Mouse (Mus musculus) cerebellum, adult 2 months (tissue): ENCODE measurements around the gene Lce1m. TPM values are rescaled to one million over a fixed set of nuclear protein-coding genes. Genes with fewer than 3 reads are reported as not detected.

Experiments used
- DNase-seq, 2 experiments: peaks; one replicate each; pipeline ENCODE4 v3.0.0; 2021
- H3K27ac ChIP-seq: fragments of 200-500 bp; 2 replicates; pipeline ENCODE4 v1.5.1; 2012; ENCODE audit warnings: low read length, control low read depth, inconsistent platforms; ENCODE audit not compliant: insufficient read depth
- H3K27me3 ChIP-seq: fragments of 200-500 bp; 2 replicates; pipeline ENCODE4 v1.6.1; 2012; ENCODE audit warnings: inconsistent platforms, mild to moderate bottlenecking, low read length, moderate library complexity; ENCODE audit not compliant: control insufficient read depth, insufficient read depth
- H3K4me1 ChIP-seq: fragments of 200-500 bp; 2 replicates; pipeline ENCODE4 v1.6.1; 2011; ENCODE audit warnings: low read length; ENCODE audit not compliant: control insufficient read depth, insufficient read depth
- H3K4me3 ChIP-seq: fragments of 200-500 bp; replicated peaks from 2 replicates; pipeline ENCODE3; 2011; ENCODE audit warnings: mild to moderate bottlenecking, low read depth, low read length, control low read depth; ENCODE audit not compliant: insufficient read depth
- CTCF ChIP-seq: fragments of 200-500 bp; IDR thresholded peaks from 2 replicates; pipeline ENCODE4 v1.5.1; 2011; ENCODE audit warnings: low read depth, mild to moderate bottlenecking, control low read depth, low read length, moderate library complexity, borderline replicate concordance; ENCODE audit not compliant: insufficient read depth
- POLR2A ChIP-seq: fragments of 200-500 bp; IDR thresholded peaks from 2 replicates; pipeline ENCODE4 v1.6.1; 2011; ENCODE audit warnings: low read length, control low read depth, borderline replicate concordance; ENCODE audit not compliant: insufficient read depth
- WGBS: fragments of 180-500 bp; shearing (Covaris S2); methylation state at CpG from one replicate; pipeline ENCODE4 v1.1.7; 2018; 5-methylcytosine and 5-hydroxymethylcytosine counted together
- polyA plus RNA-seq: library from polyadenylated mRNA; depleted of rRNA; stranded (reverse); fragments of >200 nt; gene quantifications from 2 replicates; pipeline ENCODE4 v1.2.3, GENCODE M21; 2012; rRNA removed

The Lce1m gene
- polyA plus RNA-seq, 1 experiment, result not detected

- TF ChIP-seq POLR2A (no peak), CTCF (no peak)
Measured at GRCm38 (mm10) chr3:93015460-93016104, 3.3 kb downstream of the Lce1m start, which contains the start of gene Crct1. Crct1 (minus strand) TSS chr3:93015687.

GRCm38 (mm10) chr3:93014871-93015270 is 4.0 kb downstream of the Lce1m start:
- H3K4me1 ChIP-seq, result no peaks in the 10 kb centered on the region
- DNase-seq, result no peak
- H3K4me3 ChIP-seq, result no peak overlapping the region
- WGBS, result 14% methylated on average over 5 of the region's 5 CpGs
- H3K27ac ChIP-seq, result no peak overlapping the region
- no peaks in the 10 kb centered on the region; the same call in 1 of the 2 replicates for H3K27me3 ChIP-seq
- TF ChIP-seq POLR2A (no peak), CTCF (no peak)

More at GRCm38 (mm10) chr3:93015460-93016104, 3.3 kb downstream of the Lce1m start, which contains the start of gene Crct1:
- H3K4me1 ChIP-seq, result no peaks in the 10 kb centered on the region
- 42% methylated on average over 4 of the region's 4 CpGs for WGBS
- DNase-seq, result no peak
- H3K27ac ChIP-seq, result no peak within 1 kb of the TSS
- no peak within 1 kb of the TSS for H3K4me3 ChIP-seq
- H3K27me3 ChIP-seq, result no peaks in the 10 kb centered on the region; the same call in 1 of the 2 replicates

- Histone ChIP-seq H3K4me3 (no peak overlapping the region), H3K27ac (no peak overlapping the region), H3K4me1 (no peaks in the 10 kb centered on the region), H3K27me3 (no peaks in the 10 kb centered on the region; the same call in 1 of the 2 replicates)
- WGBS, result under 1% methylated on average over 24 of the region's 24 CpGs
- no peak for TF ChIP-seq CTCF
- TF ChIP-seq POLR2A, result no peak
- DNase-seq, result no peak
Measured at GRCm38 (mm10) chr3:93014378-93014801, 4.5 kb downstream of the Lce1m start.

DNA sequence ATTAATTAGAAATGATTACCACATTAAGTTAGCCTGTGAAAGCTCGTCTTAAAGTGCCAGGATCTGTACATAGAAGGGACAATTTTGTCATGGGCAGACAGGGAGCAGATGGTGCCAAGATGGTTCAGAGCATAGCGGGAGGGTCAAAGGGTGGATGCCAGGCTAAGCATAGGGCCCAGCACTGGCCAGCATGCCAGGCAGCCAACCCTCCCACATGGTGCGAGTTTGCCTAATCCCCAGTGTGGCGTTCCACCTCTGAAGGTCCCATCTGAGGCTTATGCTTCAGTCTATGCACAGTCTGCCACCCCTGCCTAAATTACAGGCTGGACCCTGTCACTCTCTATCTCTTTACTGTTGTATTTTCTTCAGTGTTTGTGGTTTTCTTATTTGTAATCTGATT is 16.0 kb downstream of the Lce1m start:
- Histone ChIP-seq H3K4me3 (no peak overlapping the region), H3K27ac (no peak overlapping the region), H3K4me1 (no peaks in the 10 kb centered on the region), H3K27me3 (no peaks in the 10 kb centered on the region)
- TF ChIP-seq POLR2A (no peak), CTCF (no peak)
- no peak for DNase-seq
- 9% methylated on average over 4 of the region's 4 CpGs for WGBS

DNA sequence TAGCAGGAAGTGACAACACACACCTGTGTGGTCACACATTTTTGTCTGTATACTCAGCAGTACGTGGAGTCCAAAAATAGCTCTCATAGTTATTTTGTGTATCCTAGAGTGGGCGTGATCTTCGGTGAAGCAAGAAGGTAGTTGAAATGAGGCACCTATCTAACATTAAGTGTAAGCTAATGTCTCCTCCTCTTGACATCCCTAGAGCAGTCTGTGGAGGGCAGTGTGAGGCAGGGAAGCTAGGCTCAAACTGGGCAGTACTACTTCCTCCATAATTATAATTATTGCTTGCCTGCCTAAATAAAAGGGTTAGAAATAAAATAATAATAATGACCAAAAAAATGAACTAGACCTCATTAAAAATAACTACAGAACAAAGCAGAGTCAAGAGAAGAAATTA is 18.2 kb downstream of the Lce1m start:
- H3K4me1 ChIP-seq, result no peaks in the 10 kb centered on the region
- no peak overlapping the region for H3K4me3 ChIP-seq
- H3K27ac ChIP-seq, result no peak overlapping the region
- 81% methylated on average over 3 of the region's 3 CpGs for WGBS
- no peak for DNase-seq
- H3K27me3 ChIP-seq, result no peaks in the 10 kb centered on the region
- TF ChIP-seq POLR2A (no peak), CTCF (no peak)

DNA sequence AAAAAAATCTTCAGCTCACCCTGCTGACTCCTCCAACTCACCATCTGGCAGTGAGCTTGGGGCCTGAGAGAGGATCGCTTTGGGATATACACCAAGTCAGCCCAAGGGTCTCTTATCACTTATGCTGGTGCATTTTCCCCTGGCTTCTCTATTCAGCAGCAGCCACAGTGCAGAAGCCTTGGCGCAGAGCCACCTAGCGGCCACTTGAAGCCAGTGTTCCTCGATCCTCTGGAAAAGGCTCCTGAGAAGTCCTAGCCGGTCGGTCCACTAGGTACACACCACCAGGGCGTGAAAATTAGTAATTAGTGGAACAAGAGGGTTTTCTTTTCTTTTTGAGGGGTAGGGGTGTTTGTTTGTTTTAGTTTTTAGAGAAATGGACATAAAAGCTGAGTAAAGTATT is 20.2 kb downstream of the Lce1m start:
- TF ChIP-seq CTCF, result peak; percentile 62
- TF ChIP-seq POLR2A, result no peak
- DNase-seq, result peak; percentile 39 to 46
- no peak overlapping the region for H3K4me3 ChIP-seq
- under 1% methylated on average over 7 of the region's 7 CpGs for WGBS
- H3K4me1 ChIP-seq, result no peaks in the 10 kb centered on the region
- H3K27me3 ChIP-seq, result no peaks in the 10 kb centered on the region
- H3K27ac ChIP-seq, result no peak overlapping the region

- no peaks in the 10 kb centered on the region for H3K4me1 ChIP-seq
- no peak within 1 kb of the TSS for H3K27ac ChIP-seq
- H3K4me3 ChIP-seq, result no peak within 1 kb of the TSS
- H3K27me3 ChIP-seq, result no peaks in the 10 kb centered on the region
- TF ChIP-seq CTCF (no peak), POLR2A (no peak)
- no peak for DNase-seq
Measured at GRCm38 (mm10) chr3:92991926-92992325, 26.9 kb downstream of the Lce1m start, which contains the start of gene Lce3f. Lce3f (plus strand) TSS chr3:92992226.

GRCm38 (mm10) chr3:92978484-92978883 is 40.4 kb downstream of the Lce1m start:
- TF ChIP-seq POLR2A (no peak), CTCF (no peak)
- 83% methylated on average over 2 of the region's 2 CpGs for WGBS
- no peak overlapping the region for H3K4me3 ChIP-seq

More at GRCm38 (mm10) chr3:92978484-92978883, 40.4 kb downstream of the Lce1m start:
- Histone ChIP-seq H3K4me1 (no peaks in the 10 kb centered on the region), H3K27me3 (no peaks in the 10 kb centered on the region), H3K27ac (no peak overlapping the region)
- DNase-seq, result no peak

Other genes with a start within 250 kb of the Lce1m start
- gene Lce1i, start 240.2 kb downstream of the Lce1m start, polyA plus RNA-seq, result not detected in 2 replicates
- not detected in 2 replicates for gene Lce1j, start 228.5 kb downstream of the Lce1m start, polyA plus RNA-seq
- gene Lce1k, start 211.2 kb downstream of the Lce1m start, polyA plus RNA-seq, result not detected in 2 replicates
- gene Kprp, start 191.8 kb downstream of the Lce1m start, polyA plus RNA-seq, result not detected in 2 replicates
- gene Lce1l, start 167.8 kb downstream of the Lce1m start, polyA plus RNA-seq, result not detected in 2 replicates
- not detected in 2 replicates for gene 2310050C09Rik, start 148.8 kb downstream of the Lce1m start, polyA plus RNA-seq
- gene Lce3a, start 92.8 kb downstream of the Lce1m start, polyA plus RNA-seq, result not detected in 2 replicates
- not detected in 2 replicates for gene Lce3b, start 86.1 kb downstream of the Lce1m start, polyA plus RNA-seq
- gene Lce3c, start 74.6 kb downstream of the Lce1m start, polyA plus RNA-seq, result not detected in 2 replicates
- gene Lce3d, start 61.7 kb downstream of the Lce1m start, polyA plus RNA-seq, result not detected in 2 replicates
- gene Lce3e, start 52.0 kb downstream of the Lce1m start, polyA plus RNA-seq, result not detected in 2 replicates
- not detected in 2 replicates for gene Lce3f, start 26.8 kb downstream of the Lce1m start, polyA plus RNA-seq
- gene Crct1, start 3.4 kb downstream of the Lce1m start, polyA plus RNA-seq, result not detected in 2 replicates
- gene Gm4858, start 49.8 kb upstream of the Lce1m start, polyA plus RNA-seq, result not detected in 2 replicates
- not detected in 2 replicates for gene Crnn, start 125.7 kb upstream of the Lce1m start, polyA plus RNA-seq
- gene Flg2, start 178.2 kb upstream of the Lce1m start, polyA plus RNA-seq, result not detected in 2 replicates